Mouse (Mus musculus): ENCODE results near the gene Numb. TPM values are rescaled to one million over a fixed set of nuclear protein-coding genes. Genes with fewer than 3 reads are reported as not detected.

Numb gene
- polyA plus RNA-seq (2017; shearing (Covaris generic)): 45.8 TPM

DNA sequence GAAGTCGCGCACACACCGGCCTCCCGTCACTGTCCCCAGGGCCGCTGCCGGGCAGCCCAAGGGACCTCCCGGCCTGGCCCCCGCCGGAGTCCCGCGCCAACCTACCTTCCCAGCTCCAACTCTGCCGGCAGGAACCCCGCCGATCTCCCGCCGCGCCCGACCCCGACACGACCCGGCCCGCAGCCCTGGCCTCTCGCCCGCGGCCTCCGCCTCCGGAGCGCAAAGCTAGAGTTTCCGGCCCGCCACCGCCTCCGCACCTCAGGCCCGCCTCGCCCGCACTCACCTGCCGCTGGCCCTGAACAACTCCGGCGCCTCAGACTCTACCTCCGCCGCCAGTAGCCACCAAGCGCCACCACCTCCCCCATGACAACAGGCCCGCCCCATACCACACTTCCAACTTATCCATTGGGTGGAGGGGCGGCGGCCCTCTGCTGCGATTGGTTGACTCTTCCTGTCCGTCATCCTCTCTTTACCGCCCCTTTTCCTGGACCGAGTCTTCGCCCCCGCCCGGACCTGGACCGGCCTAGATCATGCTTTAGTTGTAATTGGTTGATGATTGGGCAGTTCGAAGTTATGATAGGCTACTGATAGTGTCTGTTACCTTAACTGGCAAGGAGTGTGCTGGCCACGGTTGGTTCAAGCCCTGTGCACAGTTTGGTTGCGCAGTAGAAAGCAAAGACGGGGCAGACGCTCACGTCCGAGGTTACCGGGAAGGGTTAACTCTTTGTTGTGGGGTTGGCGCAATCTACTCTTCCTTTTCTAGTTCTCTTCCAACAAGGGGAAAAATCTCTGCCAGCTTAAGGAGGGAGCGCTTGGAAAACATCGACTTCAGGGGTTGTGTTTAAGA lies at the start of gene Numb:
Numb (minus strand) TSS at position 400 of the 847 bp plus-strand sequence.

DNA sequence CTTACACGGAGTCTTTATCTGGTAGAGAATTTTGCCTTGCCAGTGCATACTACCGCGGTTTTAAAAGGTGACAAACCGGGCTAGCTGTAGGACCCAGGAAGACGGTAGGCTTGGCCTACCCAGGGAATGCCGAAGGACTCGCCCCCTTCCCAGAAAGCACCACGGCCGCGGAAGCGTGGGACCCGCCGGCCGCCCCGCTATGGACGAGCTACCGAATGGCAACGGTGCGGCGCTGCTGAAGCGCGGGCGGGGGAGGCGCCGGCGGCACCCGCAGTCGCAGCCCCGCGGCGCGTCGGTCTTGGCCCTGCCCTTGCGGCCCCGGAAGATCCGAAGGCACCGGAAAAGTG lies 28.7 kb upstream of the Numb start, which contains the start of gene Riox1:
Riox1 (plus strand) TSS at position 116 of the 347 bp plus-strand sequence.

GRCm38 (mm10) chr12:83763311-83764043 lies 158.3 kb downstream of the Numb start, which contains the start of gene Papln:
TSS of gene Papln (plus strand) at chr12:83763634.

Other genes with a start within 250 kb of the Numb start
- 118 TPM for gene Psen1, start 233.8 kb downstream of the Numb start, polyA plus RNA-seq (2017; shearing (Covaris generic))
- gene Papln, start 158.3 kb downstream of the Numb start, polyA plus RNA-seq (2017; shearing (Covaris generic)): not detected
- gene Riox1, start 28.7 kb upstream of the Numb start, polyA plus RNA-seq (2017; shearing (Covaris generic)): 24.7 TPM
- not detected for gene Heatr4, start 62.9 kb upstream of the Numb start, polyA plus RNA-seq (2017; shearing (Covaris generic))
- 14.7 TPM for gene Acot2, start 65.9 kb upstream of the Numb start, polyA plus RNA-seq (2017; shearing (Covaris generic))
- not detected for gene Acot1, start 87.6 kb upstream of the Numb start, polyA plus RNA-seq (2017; shearing (Covaris generic))
- 0.16 TPM for gene Acot4, start 116.4 kb upstream of the Numb start, polyA plus RNA-seq (2017; shearing (Covaris generic))
- gene Gm49366, start 117.0 kb upstream of the Numb start, polyA plus RNA-seq (2017; shearing (Covaris generic)): not detected
- gene Acot3, start 130.2 kb upstream of the Numb start, polyA plus RNA-seq (2017; shearing (Covaris generic)): 0.12 TPM
- gene Acot5, start 147.4 kb upstream of the Numb start, polyA plus RNA-seq (2017; shearing (Covaris generic)): not detected
- gene Acot6, start 178.7 kb upstream of the Numb start, polyA plus RNA-seq (2017; shearing (Covaris generic)): 2.3 TPM
- 0.80 TPM for gene Dnal1, start 192.4 kb upstream of the Numb start, polyA plus RNA-seq (2017; shearing (Covaris generic))
- gene Pnma1, start 226.6 kb upstream of the Numb start, polyA plus RNA-seq (2017; shearing (Covaris generic)): 0.16 TPM